Mouse (Mus musculus): ENCODE data around the gene Srrt. TPM values are rescaled to one million over a fixed set of nuclear protein-coding genes. Genes with fewer than 3 reads are reported as not detected.

Gene Srrt
- total and polyA plus RNA-seq, 3 experiments, result 291 to 454 TPM; not detected in 1

GRCm38 (mm10) chr5:137293839-137294743 lies 13.4 kb downstream of the Srrt start, which contains the start of gene Ufsp1 (continued):
- TF ChIP-seq SIN3A (IDR thresholded peaks at IDR 0.05; ENCODE audit: low read length) (peak; percentile 79), ZC3H11A (IDR thresholded peaks at IDR 0.05; ENCODE audit: low read depth, low read length) (no peak), SMC3 (IDR thresholded peaks at IDR 0.05; ENCODE audit: low read depth, low read length) (no peak), USF1 (IDR thresholded peaks at IDR 0.05; ENCODE audit: low read depth, low read length) (no peak), TBP (IDR thresholded peaks at IDR 0.05; ENCODE audit: low read depth, low read length) (peak; percentile 81)

GRCm38 (mm10) chr5:137293282-137293681 lies 14.2 kb downstream of the Srrt start:
- Histone ChIP-seq H3K27me3 (ENCODE audit: control insufficient read depth in 1 of 2, insufficient read depth in 2 of 2, low read length in 2 of 2) (no peaks in the 10 kb centered on the region), H3K4me1 (ENCODE audit: control insufficient read depth in 1 of 2, insufficient read depth in 2 of 2, low read length in 2 of 2) (peaks cover 4 to 27% of the 10 kb centered on the region in 2 experiments), H3K4me3 (ENCODE audit: control insufficient read depth in 1 of 2, insufficient read depth in 1 of 2, low read depth in 2 of 2, low read length in 2 of 2) (peak overlapping the region; percentile 63 to 80), H3K79me2 (ENCODE audit: control insufficient read depth, insufficient read depth, low read length, poor library complexity) (peaks cover 11% of the 10 kb centered on the region), H3K9ac (ENCODE audit: control insufficient read depth, low read depth, low read length, poor library complexity, severe bottlenecking) (peak overlapping the region; percentile 98), H3K27ac (ENCODE audit: control insufficient read depth, low read depth, low read length) (peak overlapping the region; percentile 99), H3K36me3 (ENCODE audit: control insufficient read depth in 1 of 2, insufficient read depth in 2 of 2, low read length in 2 of 2) (peaks cover 14 to 23% of the 10 kb centered on the region in 2 experiments), H3K9me3 (replicated peaks; ENCODE audit: insufficient read depth, low read length) (no peaks in the 10 kb centered on the region)
- DNase-seq (ENCODE audit: low read depth, low spot score), result peak; percentile 79
- TF ChIP-seq ELF1 (IDR thresholded peaks at IDR 0.05; ENCODE audit: low read depth, low read length) (no peak), MAZ (IDR thresholded peaks at IDR 0.05; ENCODE audit: low read depth, low read length) (no peak), E2F4 (IDR thresholded peaks at IDR 0.05; ENCODE audit: borderline replicate concordance, low read depth, low read length) (no peak), POLR2AphosphoS5 (IDR thresholded peaks at IDR 0.05; ENCODE audit: borderline replicate concordance, low read depth, low read length) (peak; percentile 84; the same call in 1 of the 2 replicates), TBP (IDR thresholded peaks at IDR 0.05; ENCODE audit: low read depth, low read length) (no peak), USF1 (IDR thresholded peaks at IDR 0.05; ENCODE audit: low read depth, low read length) (no peak), MYC (IDR thresholded peaks at IDR 0.05; ENCODE audit: low read depth, low read length) (0 out of 2 replicates have a peak, but pooled peaks have one; percentile 36), CHD1 (IDR thresholded peaks at IDR 0.05; ENCODE audit: low read depth, low read length) (no peak), TCF12 (IDR thresholded peaks at IDR 0.05; ENCODE audit: low read depth, low read length) (peak; percentile 23; the same call in 1 of the 2 replicates), HCFC1 (IDR thresholded peaks at IDR 0.05; ENCODE audit: low read depth, low read length) (no peak), MAFK (IDR thresholded peaks at IDR 0.05; ENCODE audit: borderline replicate concordance, low read depth, low read length) (no peak), ZKSCAN1 (IDR thresholded peaks at IDR 0.05; ENCODE audit: low read depth, low read length) (no peak), NRF1 (IDR thresholded peaks at IDR 0.05; ENCODE audit: insufficient read depth, low read depth, low read length, poor library complexity, severe bottlenecking) (0 out of 2 replicates have a peak, but pooled peaks have one; percentile 26), SIN3A (IDR thresholded peaks at IDR 0.05; ENCODE audit: low read length) (no peak), NELFE (IDR thresholded peaks at IDR 0.05; ENCODE audit: low read depth, low read length) (peak; percentile 60; the same call in 1 of the 2 replicates), UBTF (IDR thresholded peaks at IDR 0.05; ENCODE audit: borderline replicate concordance, insufficient read depth, low read depth, low read length) (no peak), RAD21 (IDR thresholded peaks at IDR 0.05; ENCODE audit: low read depth, low read length) (no peak), SMC3 (IDR thresholded peaks at IDR 0.05; ENCODE audit: low read depth, low read length) (no peak), POLR2AphosphoS2 (IDR thresholded peaks at IDR 0.05; ENCODE audit: low read length) (no peak), MYB (IDR thresholded peaks at IDR 0.05; ENCODE audit: low read depth, low read length) (no peak), MAX (IDR thresholded peaks at IDR 0.05; ENCODE audit: low read length) (0 out of 2 replicates have a peak, but pooled peaks have one; percentile 3), RCOR1 (IDR thresholded peaks at IDR 0.05; ENCODE audit: low read depth, low read length) (no peak), MXI1 (IDR thresholded peaks at IDR 0.05; ENCODE audit: low read depth, low read length) (no peak), CTCF (IDR thresholded peaks at IDR 0.05 in 2 of 3, conservative IDR thresholded peaks at IDR 0.05 in 1 of 3; ENCODE audit: control insufficient read depth in 1 of 3, insufficient read depth in 1 of 3, low read depth in 2 of 3, low read length in 3 of 3, poor library complexity in 1 of 3, severe bottlenecking in 1 of 3) (no peak), USF2 (IDR thresholded peaks at IDR 0.05; ENCODE audit: borderline replicate concordance in 1 of 2, insufficient read depth in 1 of 2, low read depth in 1 of 2, low read length in 2 of 2) (no peak), GABPA (IDR thresholded peaks at IDR 0.05; ENCODE audit: low read depth, low read length) (no peak), GATA1 (IDR thresholded peaks at IDR 0.05; ENCODE audit: low read depth, low read length) (no peak), EP300 (IDR thresholded peaks at IDR 0.05; ENCODE audit: low read depth in 1 of 2, low read length in 2 of 2) (no peak; a peak in 1 of 4 replicates), POLR2A (IDR thresholded peaks at IDR 0.05; ENCODE audit: control insufficient read depth in 1 of 2, insufficient read depth in 1 of 2, low read depth in 1 of 2, low read length in 2 of 2, poor library complexity in 1 of 2) (peak in 1 of 2 experiments; percentile 17; a peak in 2 of 4 replicates), ZMIZ1 (IDR thresholded peaks at IDR 0.05; ENCODE audit: low read depth, low read length) (no peak; the same call in 1 of the 2 replicates), KAT2A (conservative IDR thresholded peaks at IDR 0.05; ENCODE audit: low read depth, low read length) (no peak)

Data from MEL (cell line).